Mouse (Mus musculus): Measurements from ENCODE around the gene Blnk. TPM values are rescaled to one million over a fixed set of nuclear protein-coding genes. Genes with fewer than 3 reads are reported as not detected.

Gene Blnk
- polyA plus RNA-seq, 1 experiment: 6.0 TPM

GRCm38 (mm10) chr19:40991626-40992025, 2.7 kb downstream of the Blnk start:
- peaks cover 14% of the 10 kb centered on the region for H3K4me1 ChIP-seq (ENCODE audit: control insufficient read depth, insufficient read depth, low read length)
- H3K9me3 ChIP-seq (replicated peaks; ENCODE audit: control insufficient read depth, insufficient read depth, low read length, poor library complexity, severe bottlenecking): no peaks in the 10 kb centered on the region
- no peak for TF ChIP-seq EP300 (IDR thresholded peaks at IDR 0.05; ENCODE audit: insufficient read depth, low read depth, low read length)
- TF ChIP-seq POLR2A (IDR thresholded peaks at IDR 0.05; ENCODE audit: insufficient read depth, low read length): no peak
- TF ChIP-seq CTCF (IDR thresholded peaks at IDR 0.05; ENCODE audit: low read depth, low read length): no peak
- no peak overlapping the region for H3K9ac ChIP-seq (ENCODE audit: low read depth, poor library complexity, severe bottlenecking)
- no peak overlapping the region for H3K27ac ChIP-seq (ENCODE audit: insufficient read depth, low read length)
- H3K4me3 ChIP-seq (ENCODE audit: low read depth, low read length): no peak overlapping the region
- H3K36me3 ChIP-seq (ENCODE audit: control insufficient read depth, insufficient read depth, low read length, poor library complexity, severe bottlenecking): no peaks in the 10 kb centered on the region
- no peaks in the 10 kb centered on the region for H3K27me3 ChIP-seq (ENCODE audit: control insufficient read depth, insufficient read depth, low read length, poor library complexity, severe bottlenecking)

- TF ChIP-seq POLR2A (IDR thresholded peaks at IDR 0.05; ENCODE audit: insufficient read depth, low read length): no peak
- Histone ChIP-seq H3K4me1 (ENCODE audit: control insufficient read depth, insufficient read depth, low read length) (peaks cover 11% of the 10 kb centered on the region), H3K4me3 (ENCODE audit: low read depth, low read length) (no peak overlapping the region), H3K27ac (ENCODE audit: insufficient read depth, low read length) (no peak overlapping the region), H3K36me3 (ENCODE audit: control insufficient read depth, insufficient read depth, low read length, poor library complexity, severe bottlenecking) (no peaks in the 10 kb centered on the region), H3K9me3 (replicated peaks; ENCODE audit: control insufficient read depth, insufficient read depth, low read length, poor library complexity, severe bottlenecking) (no peaks in the 10 kb centered on the region), H3K9ac (ENCODE audit: low read depth, poor library complexity, severe bottlenecking) (no peak overlapping the region), H3K27me3 (ENCODE audit: control insufficient read depth, insufficient read depth, low read length, poor library complexity, severe bottlenecking) (no peaks in the 10 kb centered on the region)
Observed at GRCm38 (mm10) chr19:40990781-40991343, 3.5 kb downstream of the Blnk start.

GRCm38 (mm10) chr19:40989961-40990600, 4.3 kb downstream of the Blnk start:
- H3K4me1 ChIP-seq (ENCODE audit: control insufficient read depth, insufficient read depth, low read length): peaks cover 5% of the 10 kb centered on the region
- no peak overlapping the region for H3K27ac ChIP-seq (ENCODE audit: insufficient read depth, low read length)
- no peaks in the 10 kb centered on the region for H3K9me3 ChIP-seq (replicated peaks; ENCODE audit: control insufficient read depth, insufficient read depth, low read length, poor library complexity, severe bottlenecking)
- no peaks in the 10 kb centered on the region for H3K27me3 ChIP-seq (ENCODE audit: control insufficient read depth, insufficient read depth, low read length, poor library complexity, severe bottlenecking)
- H3K9ac ChIP-seq (ENCODE audit: low read depth, poor library complexity, severe bottlenecking): no peak overlapping the region
- H3K36me3 ChIP-seq (ENCODE audit: control insufficient read depth, insufficient read depth, low read length, poor library complexity, severe bottlenecking): no peaks in the 10 kb centered on the region
- TF ChIP-seq EP300 (IDR thresholded peaks at IDR 0.05; ENCODE audit: insufficient read depth, low read depth, low read length) (no peak), CTCF (IDR thresholded peaks at IDR 0.05; ENCODE audit: low read depth, low read length) (no peak), POLR2A (IDR thresholded peaks at IDR 0.05; ENCODE audit: insufficient read depth, low read length) (no peak)
- no peak overlapping the region for H3K4me3 ChIP-seq (ENCODE audit: low read depth, low read length)

- H3K9me3 ChIP-seq (replicated peaks; ENCODE audit: control insufficient read depth, insufficient read depth, low read length, poor library complexity, severe bottlenecking): no peaks in the 10 kb centered on the region
- H3K27ac ChIP-seq (ENCODE audit: insufficient read depth, low read length): no peak overlapping the region
- TF ChIP-seq CTCF (IDR thresholded peaks at IDR 0.05; ENCODE audit: low read depth, low read length) (no peak), POLR2A (IDR thresholded peaks at IDR 0.05; ENCODE audit: insufficient read depth, low read length) (no peak)
- no peaks in the 10 kb centered on the region for H3K27me3 ChIP-seq (ENCODE audit: control insufficient read depth, insufficient read depth, low read length, poor library complexity, severe bottlenecking)
- H3K4me3 ChIP-seq (ENCODE audit: low read depth, low read length): no peak overlapping the region
- H3K4me1 ChIP-seq (ENCODE audit: control insufficient read depth, insufficient read depth, low read length): no peaks in the 10 kb centered on the region
- no peaks in the 10 kb centered on the region for H3K36me3 ChIP-seq (ENCODE audit: control insufficient read depth, insufficient read depth, low read length, poor library complexity, severe bottlenecking)
- no peak overlapping the region for H3K9ac ChIP-seq (ENCODE audit: low read depth, poor library complexity, severe bottlenecking)
Observed at GRCm38 (mm10) chr19:40988856-40989255, 5.5 kb downstream of the Blnk start.

- TF ChIP-seq CTCF (IDR thresholded peaks at IDR 0.05; ENCODE audit: low read depth, low read length): no peak
- no peak for TF ChIP-seq EP300 (IDR thresholded peaks at IDR 0.05; ENCODE audit: insufficient read depth, low read depth, low read length)
- TF ChIP-seq POLR2A (IDR thresholded peaks at IDR 0.05; ENCODE audit: insufficient read depth, low read length): no peak
- no peak overlapping the region for H3K9ac ChIP-seq (ENCODE audit: low read depth, poor library complexity, severe bottlenecking)
- H3K4me1 ChIP-seq (ENCODE audit: control insufficient read depth, insufficient read depth, low read length): no peaks in the 10 kb centered on the region
- no peaks in the 10 kb centered on the region for H3K9me3 ChIP-seq (replicated peaks; ENCODE audit: control insufficient read depth, insufficient read depth, low read length, poor library complexity, severe bottlenecking)
- no peak overlapping the region for H3K27ac ChIP-seq (ENCODE audit: insufficient read depth, low read length)
- no peaks in the 10 kb centered on the region for H3K27me3 ChIP-seq (ENCODE audit: control insufficient read depth, insufficient read depth, low read length, poor library complexity, severe bottlenecking)
- no peaks in the 10 kb centered on the region for H3K36me3 ChIP-seq (ENCODE audit: control insufficient read depth, insufficient read depth, low read length, poor library complexity, severe bottlenecking)
- H3K4me3 ChIP-seq (ENCODE audit: low read depth, low read length): no peak overlapping the region
Observed at GRCm38 (mm10) chr19:40984536-40984935, 9.8 kb downstream of the Blnk start.

GRCm38 (mm10) chr19:40980671-40981070, 13.7 kb downstream of the Blnk start:
- Histone ChIP-seq H3K27ac (ENCODE audit: insufficient read depth, low read length) (no peak overlapping the region), H3K36me3 (ENCODE audit: control insufficient read depth, insufficient read depth, low read length, poor library complexity, severe bottlenecking) (no peaks in the 10 kb centered on the region)
- no peak for TF ChIP-seq POLR2A (IDR thresholded peaks at IDR 0.05; ENCODE audit: insufficient read depth, low read length)
- no peak for TF ChIP-seq EP300 (IDR thresholded peaks at IDR 0.05; ENCODE audit: insufficient read depth, low read depth, low read length)
- TF ChIP-seq CTCF (IDR thresholded peaks at IDR 0.05; ENCODE audit: low read depth, low read length): no peak

More at GRCm38 (mm10) chr19:40980671-40981070, 13.7 kb downstream of the Blnk start:
- Histone ChIP-seq H3K9me3 (replicated peaks; ENCODE audit: control insufficient read depth, insufficient read depth, low read length, poor library complexity, severe bottlenecking) (no peaks in the 10 kb centered on the region), H3K4me3 (ENCODE audit: low read depth, low read length) (no peak overlapping the region), H3K4me1 (ENCODE audit: control insufficient read depth, insufficient read depth, low read length) (no peaks in the 10 kb centered on the region), H3K27me3 (ENCODE audit: control insufficient read depth, insufficient read depth, low read length, poor library complexity, severe bottlenecking) (no peaks in the 10 kb centered on the region), H3K9ac (ENCODE audit: low read depth, poor library complexity, severe bottlenecking) (no peak overlapping the region)
